Mouse (Mus musculus): ENCODE measurements around the gene Ctcf. TPM values are rescaled to one million over a fixed set of nuclear protein-coding genes. Genes with fewer than 3 reads are reported as not detected.

Gene Ctcf
- polyA plus RNA-seq, 1 experiment from 2014 or later = 81.3 TPM

DNA sequence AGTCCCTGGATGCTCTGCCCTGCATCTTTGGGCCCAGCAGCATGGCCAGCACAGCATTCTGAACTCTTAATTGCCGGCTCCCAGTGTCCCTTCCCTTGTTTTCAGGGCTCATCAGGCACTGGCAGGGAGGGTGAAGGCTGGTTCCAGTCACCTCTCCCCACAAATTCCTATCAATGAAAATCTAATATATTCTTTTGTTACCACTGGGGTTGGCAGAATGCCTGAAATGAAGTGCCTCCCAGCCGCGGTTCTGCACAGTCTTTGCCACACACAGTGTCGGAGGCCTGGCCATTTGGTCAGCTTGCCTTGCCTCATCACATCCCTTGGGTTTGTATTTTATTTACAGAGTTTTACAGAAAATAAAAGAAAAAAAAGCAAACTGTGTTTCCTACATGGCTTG lies 14.5 kb upstream of the Ctcf start:
- H3K9ac ChIP-seq (replicated peaks; ENCODE audit: low read depth, low read length) = no peak overlapping the region

DNA sequence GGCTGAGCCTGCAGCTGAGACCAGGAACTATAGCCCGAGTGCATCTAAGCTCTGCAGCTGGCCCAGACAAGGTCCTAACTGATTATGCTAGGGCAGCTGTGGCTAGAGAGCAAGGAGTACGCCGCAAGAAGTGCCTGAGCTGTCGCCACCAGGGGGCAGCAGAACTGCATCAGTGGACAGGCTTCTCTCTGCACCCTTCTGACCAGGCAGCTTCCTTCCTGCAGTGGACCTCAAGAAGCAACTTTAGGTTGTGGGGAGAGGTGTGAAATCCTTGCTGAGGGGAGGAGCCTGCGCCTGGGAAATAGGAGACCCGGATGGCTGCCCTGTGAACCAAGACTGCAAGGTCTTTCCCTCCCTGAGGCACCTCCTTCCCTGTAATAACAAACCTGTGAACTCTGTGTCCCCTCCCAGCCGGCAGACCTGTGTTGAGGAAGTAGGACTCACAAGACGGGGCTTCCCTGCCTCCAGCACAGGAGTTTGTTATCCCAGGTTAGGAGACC lies 13.9 kb upstream of the Ctcf start:
- H3K27me3 ChIP-seq (ENCODE audit: control insufficient read depth, insufficient read depth, low read length) = no peaks in the 10 kb centered on the region
- H3K9me3 ChIP-seq (ENCODE audit: control insufficient read depth, low read length) = no peaks in the 10 kb centered on the region
- peaks cover 37% of the 10 kb centered on the region for H3K36me3 ChIP-seq (ENCODE audit: control insufficient read depth, insufficient read depth, low read length)
- WGBS = 4% methylated on average over 8 of the region's 8 CpGs
- ATAC-seq (ENCODE audit: low read depth) = peak; percentile 85
- H3K4me2 ChIP-seq (ENCODE audit: low read depth, low read length) = no peak overlapping the region
- H3K4me3 ChIP-seq (ENCODE audit: low read depth, low read length) = no peak overlapping the region
- H3K4me1 ChIP-seq (ENCODE audit: control insufficient read depth, insufficient read depth, low read length) = peaks cover 10% of the 10 kb centered on the region; the same call in 1 of the 2 replicates
- H3K27ac ChIP-seq (ENCODE audit: low read depth, low read length) = peak overlapping the region; percentile 39; the same call in 1 of the 2 replicates
- H3K9ac ChIP-seq (replicated peaks; ENCODE audit: low read depth, low read length) = no peak overlapping the region

More for the DNA sequence above, 14.5 kb upstream of the Ctcf start:
- WGBS = 47% methylated on average over 4 of the region's 4 CpGs
- Histone ChIP-seq H3K9me3 (ENCODE audit: control insufficient read depth, low read length) (no peaks in the 10 kb centered on the region), H3K4me3 (ENCODE audit: low read depth, low read length) (no peak overlapping the region), H3K4me1 (ENCODE audit: control insufficient read depth, insufficient read depth, low read length) (peaks cover 10% of the 10 kb centered on the region; the same call in 1 of the 2 replicates), H3K27ac (ENCODE audit: low read depth, low read length) (peak overlapping the region; percentile 45), H3K36me3 (ENCODE audit: control insufficient read depth, insufficient read depth, low read length) (peaks cover 43% of the 10 kb centered on the region), H3K4me2 (ENCODE audit: low read depth, low read length) (no peak overlapping the region), H3K27me3 (ENCODE audit: control insufficient read depth, insufficient read depth, low read length) (no peaks in the 10 kb centered on the region)
- ATAC-seq (ENCODE audit: low read depth) = no peak

DNA sequence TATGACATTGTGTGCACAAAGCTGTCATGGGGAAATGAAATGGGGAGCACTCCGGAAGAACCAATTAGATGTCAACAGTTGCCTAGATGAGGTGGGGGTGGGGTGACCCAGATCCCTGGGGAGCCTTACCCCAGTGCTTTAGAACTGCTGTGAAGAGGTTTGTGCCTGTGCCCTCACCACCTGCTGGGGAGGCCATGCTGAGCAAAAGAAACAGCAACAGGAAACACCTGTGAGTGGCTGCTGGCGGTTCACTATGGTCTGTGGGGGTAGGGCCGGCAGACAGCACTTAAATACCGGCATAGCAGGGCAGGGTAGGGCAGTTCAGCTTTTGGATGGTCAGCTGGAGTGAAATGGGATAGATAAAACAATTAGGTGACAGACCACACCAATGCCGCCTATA lies 13.2 kb upstream of the Ctcf start:
- H3K9ac ChIP-seq (replicated peaks; ENCODE audit: low read depth, low read length) = no peak overlapping the region
- H3K36me3 ChIP-seq (ENCODE audit: control insufficient read depth, insufficient read depth, low read length) = peaks cover 30% of the 10 kb centered on the region
- no peaks in the 10 kb centered on the region for H3K9me3 ChIP-seq (ENCODE audit: control insufficient read depth, low read length)
- H3K4me1 ChIP-seq (ENCODE audit: control insufficient read depth, insufficient read depth, low read length) = peaks cover 10% of the 10 kb centered on the region; the same call in 1 of the 2 replicates
- ATAC-seq (ENCODE audit: low read depth) = no peak
- WGBS = 17% methylated on average over 5 of the region's 5 CpGs
- H3K27me3 ChIP-seq (ENCODE audit: control insufficient read depth, insufficient read depth, low read length) = no peaks in the 10 kb centered on the region
- no peak overlapping the region for H3K4me3 ChIP-seq (ENCODE audit: low read depth, low read length)
- H3K4me2 ChIP-seq (ENCODE audit: low read depth, low read length) = no peak overlapping the region
- peak overlapping the region; percentile 39; the same call in 1 of the 2 replicates for H3K27ac ChIP-seq (ENCODE audit: low read depth, low read length)

DNA sequence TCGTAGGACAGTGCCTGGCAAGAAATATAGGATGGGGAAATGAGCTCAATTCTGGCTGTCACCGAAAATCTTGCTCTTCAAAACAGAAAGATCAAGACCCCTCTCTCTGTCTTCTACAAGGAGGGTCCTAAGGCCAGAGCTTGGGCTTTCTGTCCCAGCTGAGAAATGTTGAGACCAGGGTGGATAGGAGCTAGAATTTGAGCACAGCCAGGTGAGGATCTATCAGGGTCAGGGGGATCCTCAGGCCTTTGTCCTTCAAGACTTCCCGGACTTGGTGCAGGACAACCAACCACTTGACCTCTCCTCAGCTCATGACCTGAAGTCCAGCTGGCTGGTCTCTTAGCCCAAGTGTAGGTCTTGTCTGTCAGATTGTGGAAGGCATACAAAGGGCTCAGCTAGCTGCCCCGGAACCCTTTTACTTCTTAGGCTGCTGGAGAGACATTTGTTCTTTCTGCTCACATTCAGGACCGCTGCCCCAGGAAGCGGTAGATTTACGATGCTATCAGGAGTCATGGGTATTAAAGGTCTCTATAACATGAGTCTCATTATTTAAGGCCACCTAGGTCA lies 12.6 kb upstream of the Ctcf start:
- 16% methylated on average over 7 of the region's 7 CpGs for WGBS
- Histone ChIP-seq H3K4me2 (ENCODE audit: low read depth, low read length) (no peak overlapping the region), H3K27ac (ENCODE audit: low read depth, low read length) (no peak overlapping the region; the same call in 1 of the 2 replicates), H3K9ac (replicated peaks; ENCODE audit: low read depth, low read length) (no peak overlapping the region), H3K27me3 (ENCODE audit: control insufficient read depth, insufficient read depth, low read length) (no peaks in the 10 kb centered on the region), H3K36me3 (ENCODE audit: control insufficient read depth, insufficient read depth, low read length) (peaks cover 24% of the 10 kb centered on the region), H3K9me3 (ENCODE audit: control insufficient read depth, low read length) (no peaks in the 10 kb centered on the region), H3K4me1 (ENCODE audit: control insufficient read depth, insufficient read depth, low read length) (peaks cover 10% of the 10 kb centered on the region; the same call in 1 of the 2 replicates), H3K4me3 (ENCODE audit: low read depth, low read length) (no peak overlapping the region)
- no peak for ATAC-seq (ENCODE audit: low read depth)

DNA sequence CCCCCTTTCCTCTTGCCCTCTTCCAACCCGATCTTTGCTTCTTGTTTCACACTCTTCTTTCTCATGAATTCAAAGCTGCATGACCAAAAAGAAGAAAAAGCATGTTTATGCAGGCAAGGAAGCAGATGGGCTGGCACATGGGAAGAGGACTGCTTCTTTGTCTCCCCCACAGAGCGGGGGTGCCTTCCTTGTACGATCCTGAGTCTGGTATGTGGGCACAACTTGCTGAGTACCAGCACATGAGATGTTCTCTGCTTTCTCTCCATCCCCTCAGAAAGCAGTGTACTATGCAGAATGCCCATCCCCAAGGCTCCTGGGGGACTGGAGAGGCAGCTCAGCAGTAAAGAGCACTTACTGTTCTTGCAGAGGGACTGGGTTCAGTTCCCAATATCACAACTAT lies 12.0 kb upstream of the Ctcf start:
- Histone ChIP-seq H3K9me3 (ENCODE audit: control insufficient read depth, low read length) (no peaks in the 10 kb centered on the region), H3K4me1 (ENCODE audit: control insufficient read depth, insufficient read depth, low read length) (peaks cover 10% of the 10 kb centered on the region; the same call in 1 of the 2 replicates), H3K4me2 (ENCODE audit: low read depth, low read length) (no peak overlapping the region), H3K9ac (replicated peaks; ENCODE audit: low read depth, low read length) (no peak overlapping the region), H3K27me3 (ENCODE audit: control insufficient read depth, insufficient read depth, low read length) (no peaks in the 10 kb centered on the region), H3K27ac (ENCODE audit: low read depth, low read length) (no peak overlapping the region), H3K36me3 (ENCODE audit: control insufficient read depth, insufficient read depth, low read length) (peaks cover 20% of the 10 kb centered on the region), H3K4me3 (ENCODE audit: low read depth, low read length) (no peak overlapping the region)
- ATAC-seq (ENCODE audit: low read depth) = no peak
- WGBS = 26% methylated on average over 3 of the region's 3 CpGs

DNA sequence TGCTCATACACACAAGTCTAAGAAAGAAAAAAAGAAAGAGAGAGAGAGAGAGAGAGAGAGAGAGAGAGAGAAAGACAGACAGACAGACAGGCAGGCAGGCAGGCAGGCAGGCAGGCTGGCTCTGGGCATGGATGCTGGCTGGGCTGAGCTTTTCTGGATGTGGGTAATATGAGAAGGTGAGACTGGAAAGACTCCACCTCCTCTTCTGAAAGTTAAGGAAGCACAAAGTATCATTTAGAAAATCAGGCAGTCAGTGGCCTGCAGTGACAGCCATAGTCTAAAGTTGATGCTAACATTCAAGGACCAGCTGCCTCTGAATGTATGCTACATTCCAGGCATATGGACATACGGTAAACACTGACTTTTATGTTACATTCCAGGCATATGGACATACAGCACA lies 11.5 kb upstream of the Ctcf start:
- Histone ChIP-seq H3K27ac (ENCODE audit: low read depth, low read length) (no peak overlapping the region), H3K4me2 (ENCODE audit: low read depth, low read length) (no peak overlapping the region), H3K27me3 (ENCODE audit: control insufficient read depth, insufficient read depth, low read length) (no peaks in the 10 kb centered on the region), H3K4me1 (ENCODE audit: control insufficient read depth, insufficient read depth, low read length) (peaks cover 10% of the 10 kb centered on the region; the same call in 1 of the 2 replicates), H3K4me3 (ENCODE audit: low read depth, low read length) (no peak overlapping the region), H3K36me3 (ENCODE audit: control insufficient read depth, insufficient read depth, low read length) (peaks cover 15% of the 10 kb centered on the region), H3K9ac (replicated peaks; ENCODE audit: low read depth, low read length) (no peak overlapping the region), H3K9me3 (ENCODE audit: control insufficient read depth, low read length) (no peaks in the 10 kb centered on the region)
- WGBS = 68% methylated on average over 1 of the region's 1 CpGs
- no peak for ATAC-seq (ENCODE audit: low read depth)

DNA sequence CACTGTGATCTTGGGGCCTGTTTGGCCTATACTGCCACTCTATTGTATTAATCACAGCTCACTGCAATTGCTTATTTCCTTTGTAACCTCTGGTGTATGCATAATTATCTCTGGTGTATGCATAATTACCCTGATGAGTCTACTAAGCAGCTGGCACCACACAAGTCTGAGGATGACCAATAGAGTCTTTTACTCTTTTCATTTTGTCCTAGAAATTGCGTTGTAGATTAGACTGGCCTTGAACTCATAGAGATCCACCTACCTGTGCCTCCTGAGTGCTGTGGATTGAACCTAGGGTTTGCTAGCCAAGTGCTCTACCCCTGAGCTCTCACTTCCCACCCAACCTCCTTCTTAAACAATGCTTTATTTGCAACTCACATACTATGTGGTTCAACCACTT lies 10.3 kb upstream of the Ctcf start:
- peaks cover 10% of the 10 kb centered on the region; the same call in 1 of the 2 replicates for H3K4me1 ChIP-seq (ENCODE audit: control insufficient read depth, insufficient read depth, low read length)
- no peak for ATAC-seq (ENCODE audit: low read depth)

DNA sequence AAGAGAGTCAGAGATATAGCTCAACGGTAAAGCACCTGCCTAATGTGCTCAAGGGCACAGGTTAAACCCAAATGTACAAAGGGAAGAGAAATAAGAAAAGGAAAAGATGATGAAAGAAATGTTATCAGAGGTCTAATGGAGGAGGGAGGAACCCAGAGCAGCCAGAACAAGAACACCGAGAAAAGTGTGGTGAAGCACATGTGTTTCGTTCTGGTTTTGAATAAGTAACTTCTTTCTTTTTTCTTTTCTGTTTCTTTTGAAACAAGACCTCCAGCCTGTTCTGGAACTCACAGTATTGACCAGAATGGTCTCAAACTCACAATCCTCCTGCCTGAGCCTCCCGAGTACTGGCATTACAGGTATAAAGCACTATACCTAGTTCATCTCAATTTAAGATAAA lies 7.0 kb upstream of the Ctcf start:
- Histone ChIP-seq H3K9me3 (ENCODE audit: control insufficient read depth, low read length) (no peaks in the 10 kb centered on the region), H3K27ac (ENCODE audit: low read depth, low read length) (no peak overlapping the region), H3K36me3 (ENCODE audit: control insufficient read depth, insufficient read depth, low read length) (no peaks in the 10 kb centered on the region), H3K4me1 (ENCODE audit: control insufficient read depth, insufficient read depth, low read length) (no peaks in the 10 kb centered on the region), H3K4me2 (ENCODE audit: low read depth, low read length) (no peak overlapping the region), H3K27me3 (ENCODE audit: control insufficient read depth, insufficient read depth, low read length) (no peaks in the 10 kb centered on the region), H3K9ac (replicated peaks; ENCODE audit: low read depth, low read length) (no peak overlapping the region), H3K4me3 (ENCODE audit: low read depth, low read length) (no peak overlapping the region)
- no peak for ATAC-seq (ENCODE audit: low read depth)
- 95% methylated on average over 4 of the region's 4 CpGs for WGBS

More for the DNA sequence above, 10.3 kb upstream of the Ctcf start:
- H3K9ac ChIP-seq (replicated peaks; ENCODE audit: low read depth, low read length) = no peak overlapping the region
- 66% methylated on average over 1 of the region's 1 CpGs for WGBS
- H3K27me3 ChIP-seq (ENCODE audit: control insufficient read depth, insufficient read depth, low read length) = no peaks in the 10 kb centered on the region
- no peak overlapping the region for H3K27ac ChIP-seq (ENCODE audit: low read depth, low read length)
- no peak overlapping the region for H3K4me3 ChIP-seq (ENCODE audit: low read depth, low read length)
- peaks cover 6% of the 10 kb centered on the region for H3K36me3 ChIP-seq (ENCODE audit: control insufficient read depth, insufficient read depth, low read length)
- H3K4me2 ChIP-seq (ENCODE audit: low read depth, low read length) = no peak overlapping the region
- H3K9me3 ChIP-seq (ENCODE audit: control insufficient read depth, low read length) = no peaks in the 10 kb centered on the region

DNA sequence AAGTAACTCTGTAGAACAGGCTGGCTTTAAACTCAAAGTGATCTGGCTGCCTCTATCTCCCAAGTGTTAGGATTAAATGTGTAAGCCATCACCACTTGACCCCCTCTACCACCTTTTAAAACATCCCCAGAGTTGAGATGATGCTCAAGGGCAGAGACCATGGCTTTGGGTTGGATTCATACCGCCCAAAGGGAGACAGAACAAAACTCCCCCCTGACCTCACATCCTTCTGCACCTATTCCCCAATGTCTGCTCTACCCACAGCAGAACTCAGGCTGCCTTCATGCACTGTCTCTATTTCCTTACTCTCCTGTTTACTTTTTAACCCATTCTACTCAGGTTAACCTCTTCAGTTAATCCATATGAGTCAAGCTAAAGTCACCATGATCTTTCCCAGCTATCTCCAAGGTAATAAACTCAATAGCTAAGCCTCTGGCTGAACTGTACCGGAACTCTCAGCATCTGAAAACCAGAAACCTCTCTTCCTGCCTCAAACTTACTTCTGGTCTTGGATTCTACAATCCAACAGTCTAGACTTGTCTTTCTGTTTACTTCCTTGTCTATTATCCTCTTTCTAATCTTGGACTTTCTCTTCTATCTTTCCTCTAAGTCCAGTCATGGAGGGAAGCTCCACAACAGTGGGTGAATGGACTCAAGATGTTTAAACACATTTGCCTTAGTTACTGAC lies 1.5 kb upstream of the Ctcf start:
- 95% methylated on average over 2 of the region's 2 CpGs for WGBS
- Histone ChIP-seq H3K9ac (replicated peaks; ENCODE audit: low read depth, low read length) (no peak overlapping the region), H3K36me3 (ENCODE audit: control insufficient read depth, insufficient read depth, low read length) (no peaks in the 10 kb centered on the region), H3K4me2 (ENCODE audit: low read depth, low read length) (peak overlapping the region; percentile 85; the same call in 1 of the 2 replicates), H3K4me1 (ENCODE audit: control insufficient read depth, insufficient read depth, low read length) (peaks cover 24% of the 10 kb centered on the region), H3K27ac (ENCODE audit: low read depth, low read length) (no peak overlapping the region), H3K4me3 (ENCODE audit: low read depth, low read length) (no peak overlapping the region), H3K9me3 (ENCODE audit: control insufficient read depth, low read length) (no peaks in the 10 kb centered on the region), H3K27me3 (ENCODE audit: control insufficient read depth, insufficient read depth, low read length) (no peaks in the 10 kb centered on the region)
- ATAC-seq (ENCODE audit: low read depth) = no peak

Data from neural tube, embryonic 14.5 days (tissue).